Mouse (Mus musculus): ENCODE measurements around the gene Gm49342.
"Not testable (repeated sequence)": the region's sequence is repeated elsewhere in the genome, so short reads cannot be mapped to it uniquely, and the experiment has no call there.

Gm49342 gene

GRCm38 (mm10) chr14:50936649-50937048 is 7.7 kb upstream of the Gm49342 start:
- DNase-seq (ENCODE audit: low read depth): no peak

GRCm38 (mm10) chr14:50938119-50938908 is 6.0 kb upstream of the Gm49342 start:
- DNase-seq (ENCODE audit: low read depth): no peak

- DNase-seq (ENCODE audit: low read depth): no peak
Measured at GRCm38 (mm10) chr14:50938940-50939339, 5.4 kb upstream of the Gm49342 start.

GRCm38 (mm10) chr14:50944668-50945033 is 334 bp downstream of the Gm49342 start:
- not testable (repeated sequence) for DNase-seq (ENCODE audit: low read depth)

- not testable (repeated sequence) for DNase-seq (ENCODE audit: low read depth)
Measured at GRCm38 (mm10) chr14:50945081-50945480, 764 bp downstream of the Gm49342 start.

GRCm38 (mm10) chr14:50945526-50945925 is 1.2 kb downstream of the Gm49342 start:
- not testable (repeated sequence) for DNase-seq (ENCODE audit: low read depth)

- DNase-seq (ENCODE audit: low read depth): no peak
Measured at GRCm38 (mm10) chr14:50955487-50955886, 11.2 kb downstream of the Gm49342 start.

- DNase-seq (ENCODE audit: low read depth): not testable (repeated sequence)
Measured at GRCm38 (mm10) chr14:50955942-50956508, 11.7 kb downstream of the Gm49342 start, which contains the start of gene Pnp2. TSS of gene Pnp2 (plus strand) at chr14:50955992.

- DNase-seq (ENCODE audit: low read depth): not testable (repeated sequence)
Measured at GRCm38 (mm10) chr14:50956724-50957123, 12.4 kb downstream of the Gm49342 start.

GRCm38 (mm10) chr14:50957146-50957545 is 12.8 kb downstream of the Gm49342 start:
- DNase-seq (ENCODE audit: low read depth): not testable (repeated sequence)

GRCm38 (mm10) chr14:50958289-50958995 is 14.1 kb downstream of the Gm49342 start:
- DNase-seq (ENCODE audit: low read depth): not testable (repeated sequence)

GRCm38 (mm10) chr14:50968216-50968980 is 24.1 kb downstream of the Gm49342 start:
- no peak for DNase-seq (ENCODE audit: low read depth)

GRCm38 (mm10) chr14:50969041-50969440 is 24.7 kb downstream of the Gm49342 start:
- no peak for DNase-seq (ENCODE audit: low read depth)

GRCm38 (mm10) chr14:50969558-50970544 is 25.5 kb downstream of the Gm49342 start:
- peak; percentile 58 for DNase-seq (ENCODE audit: low read depth)

- DNase-seq (ENCODE audit: low read depth): no peak
Measured at GRCm38 (mm10) chr14:50970822-50971221, 26.5 kb downstream of the Gm49342 start.

GRCm38 (mm10) chr14:50973054-50973453 is 28.7 kb downstream of the Gm49342 start:
- DNase-seq (ENCODE audit: low read depth): not testable (repeated sequence)

- DNase-seq (ENCODE audit: low read depth): no peak
Measured at GRCm38 (mm10) chr14:50973700-50974099, 29.4 kb downstream of the Gm49342 start.

GRCm38 (mm10) chr14:50975001-50975400 is 30.7 kb downstream of the Gm49342 start:
- no peak for DNase-seq (ENCODE audit: low read depth)

GRCm38 (mm10) chr14:50976674-50977073 is 32.4 kb downstream of the Gm49342 start:
- DNase-seq (ENCODE audit: low read depth): no peak

- DNase-seq (ENCODE audit: low read depth): not testable (repeated sequence)
Measured at GRCm38 (mm10) chr14:50978451-50978850, 34.1 kb downstream of the Gm49342 start.

GRCm38 (mm10) chr14:50979631-50980030 is 35.3 kb downstream of the Gm49342 start:
- DNase-seq (ENCODE audit: low read depth): no peak
